Mouse (Mus musculus): ENCODE measurements around the gene P2ry6.

Gene P2ry6

DNA sequence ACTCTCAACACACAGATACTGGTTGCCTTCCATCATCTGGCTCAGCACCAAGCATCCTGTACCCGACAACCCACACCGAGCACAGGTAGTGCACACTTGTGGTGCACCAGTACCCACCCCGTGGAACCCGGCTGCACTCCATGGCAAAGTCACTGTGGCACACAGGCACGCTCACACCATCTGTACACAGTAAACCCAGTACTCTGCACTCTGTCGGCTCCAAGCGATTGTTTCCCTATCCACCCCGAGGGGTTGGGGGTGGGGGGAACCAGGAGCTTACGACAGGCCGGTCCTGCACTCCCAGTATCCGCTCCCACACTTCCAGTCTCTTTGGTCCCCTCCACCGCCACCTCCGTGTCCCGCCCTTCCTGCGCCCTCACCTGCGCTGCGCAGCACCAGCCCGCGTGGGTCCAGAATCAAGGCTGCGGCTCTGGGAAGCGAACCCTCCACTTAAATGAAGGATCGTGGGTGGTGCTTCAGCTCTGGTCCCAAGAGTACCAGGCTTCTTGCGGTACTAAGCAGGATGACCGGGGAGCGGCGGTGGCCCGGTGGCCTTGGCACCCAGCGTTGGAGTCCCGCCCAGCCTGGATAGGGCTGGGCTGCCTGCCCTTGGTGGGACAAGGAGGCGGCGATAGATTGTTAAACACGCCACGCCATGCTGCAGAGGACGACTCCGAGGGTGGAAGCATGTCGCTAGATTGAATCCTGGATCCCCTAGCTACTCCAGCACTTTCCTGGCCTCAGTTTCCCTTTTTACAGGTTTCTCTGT lies at the start of gene P2ry6:
Gene P2ry6 (minus strand): TSS at position 515 of the 769 bp plus-strand sequence.
- no peak for DNase-seq (ENCODE audit: low read depth, low spot score)

DNA sequence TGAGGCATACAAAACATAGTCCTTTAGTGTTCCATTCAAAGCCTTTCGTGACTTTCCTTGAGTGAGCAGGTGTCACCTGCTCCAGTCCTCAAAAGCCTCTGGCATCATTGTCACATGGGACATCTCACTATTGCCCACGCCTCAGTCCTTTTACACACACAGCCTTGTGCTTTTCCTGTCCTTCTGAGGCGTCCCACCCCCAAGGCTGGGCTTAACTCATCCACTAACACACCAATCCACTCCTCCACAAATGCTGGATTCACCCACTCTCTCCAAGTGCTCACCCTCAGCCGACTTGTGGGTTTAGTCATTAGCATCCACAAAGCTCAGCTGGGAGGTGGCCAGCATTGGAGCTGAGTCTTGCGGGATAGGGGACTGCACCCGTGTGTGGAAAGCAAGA lies 43.0 kb upstream of the P2ry6 start:
- DNase-seq (ENCODE audit: low read depth, low spot score): peak; percentile 82

DNA sequence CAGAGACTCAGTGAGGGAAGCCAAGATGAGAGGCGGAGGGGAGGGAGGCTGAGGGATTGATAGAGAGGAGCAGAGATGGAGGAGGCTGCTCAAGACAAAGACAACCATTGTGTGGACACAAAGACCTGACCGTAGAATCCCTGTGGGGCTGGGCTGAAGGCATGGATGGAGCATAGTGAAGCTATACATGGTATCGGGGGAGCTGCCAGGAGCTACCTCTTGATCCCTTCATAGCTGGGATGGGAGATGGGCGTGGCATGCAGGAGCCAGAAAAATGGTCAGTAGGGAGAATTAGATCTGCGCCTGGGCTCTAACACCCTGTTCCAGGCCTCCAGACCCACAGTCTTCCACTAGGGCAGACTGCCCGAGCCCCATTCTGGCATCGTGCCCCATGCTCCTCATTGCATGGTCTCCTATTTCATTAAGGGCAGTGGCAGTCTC lies 42.6 kb upstream of the P2ry6 start:
- DNase-seq (ENCODE audit: low read depth, low spot score): peak; percentile 54

DNA sequence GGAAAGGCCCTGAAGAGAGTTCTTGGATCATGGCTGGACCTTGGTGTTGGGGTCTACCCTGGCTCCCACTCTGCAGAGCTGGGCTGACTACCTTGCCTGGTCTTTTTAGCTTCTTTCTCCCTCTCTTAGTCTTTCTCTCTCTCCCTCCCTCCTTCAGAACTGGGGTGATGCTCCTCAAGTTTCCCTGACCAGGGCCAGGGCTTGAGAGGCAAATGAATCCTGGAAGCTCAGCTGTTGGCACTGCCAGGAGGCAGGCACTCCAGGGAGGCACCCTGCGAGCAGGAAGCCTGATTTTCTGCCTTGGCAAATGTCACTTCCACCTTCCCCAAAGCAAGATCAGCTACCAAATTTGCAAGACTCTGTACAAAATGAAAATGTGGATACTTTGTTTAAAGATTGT lies 40.5 kb upstream of the P2ry6 start:
- DNase-seq (ENCODE audit: low read depth, low spot score): no peak

DNA sequence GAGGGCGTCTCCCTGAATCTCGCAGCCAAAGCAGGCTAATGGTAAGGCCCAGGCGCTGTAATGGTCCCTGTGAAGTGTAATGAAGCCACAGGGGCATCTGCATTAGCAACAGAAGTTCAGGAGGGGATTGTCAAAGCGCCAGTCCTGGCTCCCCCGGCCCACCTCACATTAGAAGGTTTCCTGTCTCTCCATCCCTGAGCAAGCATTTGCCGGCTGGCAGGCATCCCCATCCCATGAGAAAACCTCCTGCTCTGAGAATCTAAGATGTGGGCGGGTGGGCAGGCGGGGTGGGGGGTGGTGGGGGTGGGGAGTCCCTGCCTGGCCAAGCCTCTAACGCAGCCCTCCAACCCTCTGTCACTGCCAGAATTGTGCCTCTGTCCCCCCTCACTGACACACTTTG lies 39.6 kb upstream of the P2ry6 start:
- no peak for DNase-seq (ENCODE audit: low read depth, low spot score)

DNA sequence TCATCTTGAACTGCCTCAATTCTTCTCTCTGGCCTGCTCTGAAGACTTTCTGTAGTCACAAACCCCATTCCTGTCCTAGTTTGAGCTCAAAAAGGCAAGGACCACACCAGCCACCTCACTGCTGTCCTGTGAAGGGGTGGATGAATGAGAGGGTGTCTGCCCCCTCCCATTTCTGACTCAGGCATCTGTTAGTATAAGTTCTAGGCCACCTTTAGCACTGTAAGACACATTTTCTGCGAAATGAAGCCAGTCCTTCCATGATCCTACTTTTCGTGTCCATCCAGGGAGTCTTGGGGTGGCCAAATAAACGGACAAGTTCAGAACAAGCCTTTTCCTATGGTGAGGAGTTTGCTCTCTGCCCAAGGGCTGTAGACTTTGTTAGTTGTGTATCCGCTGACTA lies 38.1 kb upstream of the P2ry6 start, which contains the start of gene P2ry2:
Gene P2ry2 (minus strand): TSS at position 326 of the 400 bp plus-strand sequence.
- DNase-seq (ENCODE audit: low read depth, low spot score): no peak

DNA sequence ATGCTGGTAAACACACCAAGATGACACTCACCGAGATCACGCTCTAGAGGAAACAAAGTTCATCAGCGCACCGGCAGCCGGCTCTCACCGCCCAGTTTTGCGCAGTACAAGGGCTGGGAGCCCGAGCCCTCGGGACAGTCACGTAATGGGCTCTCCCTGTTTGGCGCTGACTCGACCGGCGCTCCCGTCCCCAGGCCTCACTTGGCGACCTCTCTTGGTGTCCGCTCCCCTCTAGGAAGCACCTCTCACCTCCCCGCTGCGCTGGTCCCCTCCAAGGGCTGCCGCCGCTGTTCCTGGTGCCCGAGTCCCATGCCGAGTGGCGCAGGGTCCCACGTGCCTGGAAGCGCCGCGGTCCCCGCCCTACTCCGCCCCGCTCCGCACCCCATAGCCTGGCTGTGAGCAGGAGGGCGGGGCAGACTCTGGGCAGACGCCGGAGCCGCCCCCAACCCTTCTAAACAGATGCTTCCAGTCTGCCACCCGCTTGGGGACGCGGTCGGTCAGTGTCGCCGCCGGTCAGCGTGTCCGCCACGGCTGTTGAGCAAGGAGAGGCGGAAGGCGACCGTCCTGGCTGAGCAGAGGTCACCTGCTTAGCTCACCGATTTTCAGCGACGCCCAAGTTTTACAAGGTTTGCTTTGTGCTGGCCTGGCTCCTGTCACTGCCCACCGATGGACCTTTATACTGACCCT lies 37.4 kb upstream of the P2ry6 start:
- peak; percentile 35 for DNase-seq (ENCODE audit: low read depth, low spot score)

DNA sequence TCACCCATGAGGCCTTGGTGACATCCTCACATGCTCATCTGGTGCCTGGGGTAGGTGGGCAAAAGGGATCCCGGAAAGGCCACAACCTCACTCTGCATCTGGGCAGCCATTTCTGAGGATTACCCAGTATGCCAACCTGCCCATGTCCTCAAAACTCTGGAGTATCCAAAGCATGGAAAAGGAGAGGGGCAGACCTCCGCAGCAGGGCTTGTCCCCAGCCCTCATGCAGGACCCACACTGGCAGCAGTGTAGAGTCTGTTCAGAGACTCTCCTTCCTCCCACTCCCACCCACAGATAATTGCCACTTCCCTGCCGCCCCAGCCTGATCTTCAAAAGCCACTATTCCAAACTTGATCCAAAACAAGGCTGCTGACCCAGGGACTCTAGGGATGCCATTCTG lies 36.3 kb upstream of the P2ry6 start:
- DNase-seq (ENCODE audit: low read depth, low spot score): no peak

DNA sequence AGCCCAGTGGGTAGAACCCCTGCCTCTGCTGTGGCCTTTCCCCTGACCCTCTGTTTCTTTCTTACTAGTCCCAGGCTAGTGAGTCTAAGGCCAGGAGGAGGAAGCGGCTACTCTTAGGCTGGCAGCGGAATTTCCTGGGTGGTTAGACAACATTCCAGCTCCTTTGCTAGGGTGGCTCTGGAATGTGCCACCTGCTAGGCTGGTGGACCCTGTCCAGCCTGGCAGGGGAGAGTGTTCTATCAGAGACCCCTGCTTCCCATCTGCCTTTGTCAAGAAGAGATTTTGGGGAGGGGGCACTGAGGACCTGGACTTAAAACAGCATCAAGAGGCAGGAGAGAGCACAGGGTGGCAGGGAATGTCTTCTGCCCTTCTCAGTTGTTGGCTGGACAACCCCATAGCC lies 31.8 kb upstream of the P2ry6 start:
- DNase-seq (ENCODE audit: low read depth, low spot score): no peak

DNA sequence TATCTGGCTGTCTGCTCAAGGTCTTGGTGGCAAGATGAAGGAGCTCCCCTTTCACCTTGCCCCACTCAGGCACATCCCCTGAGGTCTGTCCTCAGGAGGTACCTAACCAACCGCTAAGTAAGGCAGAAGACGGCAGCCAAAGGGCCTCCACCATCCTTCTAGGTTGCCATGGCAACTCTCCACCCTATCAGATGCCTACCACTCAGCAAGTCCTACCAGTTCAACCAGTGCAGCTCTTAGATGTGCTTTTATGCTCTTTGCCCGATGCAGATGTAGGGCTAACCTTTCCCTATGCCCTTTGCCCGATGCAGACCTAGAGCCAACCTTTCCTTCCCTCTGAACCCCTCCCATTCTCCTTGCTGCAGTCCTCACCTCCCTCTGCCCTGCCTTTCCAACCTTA lies 30.7 kb upstream of the P2ry6 start:
- DNase-seq (ENCODE audit: low read depth, low spot score): peak; percentile 63

DNA sequence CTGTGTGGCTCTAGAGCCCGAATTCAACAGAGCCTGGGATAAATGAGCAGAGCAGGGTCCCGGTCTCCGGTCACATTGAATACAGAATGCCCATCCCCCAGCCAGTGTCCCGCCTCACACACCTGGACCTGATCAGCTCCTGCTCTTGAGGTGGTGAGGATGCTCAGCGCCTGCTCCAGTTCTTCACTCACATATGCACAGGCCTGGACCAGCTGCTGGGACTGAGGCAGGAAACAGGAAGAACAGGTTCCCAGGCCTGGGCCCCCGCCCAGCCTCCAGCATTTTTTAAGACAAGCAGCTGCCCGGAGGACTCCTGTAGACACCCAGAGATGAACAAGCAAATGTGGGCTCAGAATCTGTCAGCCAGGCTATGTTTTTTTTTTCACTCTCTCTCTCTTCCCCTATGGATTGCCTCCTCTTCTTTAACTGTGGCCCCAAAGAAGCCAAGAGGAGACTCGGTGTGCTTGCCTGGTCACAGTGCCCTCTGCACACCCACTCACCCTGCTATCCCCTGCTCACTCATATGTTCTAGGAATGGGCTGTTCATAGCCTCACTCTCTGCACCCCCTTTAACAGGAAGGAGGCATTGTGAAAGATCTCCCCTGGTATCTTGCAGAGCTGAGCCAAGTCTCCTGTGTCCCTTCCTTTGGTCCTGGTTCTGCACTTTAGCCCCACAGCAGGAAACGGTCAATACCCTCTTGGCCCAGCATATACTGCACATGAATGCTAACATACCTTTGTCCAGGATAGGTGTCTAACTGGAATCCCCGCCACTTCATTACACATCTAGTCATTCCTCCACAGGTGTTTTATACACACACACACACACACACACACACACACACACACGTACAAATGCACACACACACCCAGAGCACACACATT lies 29.2 kb upstream of the P2ry6 start:
- no peak for DNase-seq (ENCODE audit: low read depth, low spot score)

DNA sequence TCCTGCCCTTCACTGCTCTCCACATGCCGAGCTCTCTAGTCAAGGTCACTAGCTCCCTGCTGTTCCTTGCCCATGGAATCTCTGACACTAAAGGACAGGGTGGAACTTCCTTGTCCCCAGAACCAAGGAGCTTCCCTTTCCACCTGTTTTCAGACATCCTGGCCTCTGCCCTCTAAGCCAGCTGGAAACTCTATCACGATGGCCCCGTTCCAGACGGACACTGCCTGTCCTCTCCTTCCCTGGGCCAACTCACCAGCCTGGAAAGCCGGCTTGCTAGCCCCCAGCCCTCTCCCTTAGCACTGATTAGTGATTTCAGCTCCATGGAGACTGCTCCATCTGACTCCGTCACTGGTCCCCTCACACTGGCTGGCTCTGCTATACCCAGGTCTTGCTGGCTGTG lies 27.8 kb upstream of the P2ry6 start:
- DNase-seq (ENCODE audit: low read depth, low spot score): no peak

DNA sequence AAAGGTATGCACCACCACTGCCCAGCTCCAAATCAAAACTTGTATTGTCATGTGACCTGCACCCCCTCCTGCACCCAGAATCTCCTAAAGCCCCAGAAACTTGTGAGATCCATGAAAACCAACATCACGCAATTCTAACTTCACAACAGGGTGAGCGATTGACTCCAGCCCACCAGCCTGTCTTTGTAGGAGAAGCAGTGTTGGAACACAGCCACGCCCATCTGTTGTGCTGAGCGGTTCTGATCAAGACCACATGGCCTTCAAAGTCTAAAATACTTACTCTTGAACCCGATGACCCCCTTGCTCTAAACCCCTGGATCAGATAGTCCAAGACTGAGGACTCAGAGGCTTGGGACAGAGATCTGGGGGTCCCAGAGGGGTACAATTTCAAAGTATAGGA lies 25.2 kb upstream of the P2ry6 start:
- DNase-seq (ENCODE audit: low read depth, low spot score): no peak

DNA sequence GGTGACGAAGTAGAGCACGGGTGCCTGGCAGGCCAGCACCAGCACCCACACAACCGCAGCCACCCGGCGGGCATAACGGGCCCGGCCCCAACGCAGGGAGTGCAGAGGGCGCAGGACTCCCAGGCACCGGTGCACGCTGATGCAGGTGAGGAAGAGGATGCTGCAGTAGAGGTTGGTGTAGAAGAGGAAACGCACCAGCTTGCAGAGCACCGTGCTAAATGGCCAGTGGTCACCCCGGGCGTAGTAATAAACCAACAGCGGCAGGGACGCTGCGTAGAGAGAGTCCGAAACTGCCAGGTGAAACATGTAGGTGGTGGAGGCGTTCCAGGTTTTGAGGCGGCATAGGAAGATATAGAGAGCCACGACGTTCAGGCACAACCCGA lies 24.1 kb upstream of the P2ry6 start:
- DNase-seq (ENCODE audit: low read depth, low spot score): no peak

DNA sequence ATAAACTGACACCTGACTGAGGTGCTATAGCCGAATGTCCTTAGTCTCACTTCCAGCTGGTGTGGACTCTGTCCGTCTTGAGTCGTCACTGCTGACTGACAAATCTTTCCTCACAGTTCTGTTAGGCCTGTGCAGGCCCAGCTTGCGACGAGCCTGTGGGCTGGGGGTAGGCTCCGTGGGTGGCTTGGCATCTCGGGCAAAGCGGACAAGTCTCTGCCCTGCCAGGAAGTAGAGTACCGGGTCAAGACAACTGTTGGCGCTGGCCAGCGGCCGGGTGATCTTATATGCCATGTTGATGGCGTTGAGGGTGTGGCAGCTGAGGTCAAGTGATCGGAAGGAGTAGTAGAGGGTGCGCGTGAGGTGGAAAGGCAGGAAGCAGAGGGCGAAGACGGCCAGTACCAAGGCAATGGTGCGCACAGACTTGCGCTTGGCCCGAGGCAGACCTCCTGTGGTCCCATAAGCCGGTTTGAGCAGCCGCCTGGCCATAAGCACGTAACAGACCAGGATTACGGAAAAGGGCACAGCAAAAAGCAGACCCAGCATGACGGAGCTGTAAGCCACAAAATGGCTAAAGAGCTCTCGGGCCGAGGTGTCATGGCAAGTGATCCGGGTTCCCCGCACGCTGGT lies 23.6 kb upstream of the P2ry6 start:
- no peak for DNase-seq (ENCODE audit: low read depth, low spot score)

DNA sequence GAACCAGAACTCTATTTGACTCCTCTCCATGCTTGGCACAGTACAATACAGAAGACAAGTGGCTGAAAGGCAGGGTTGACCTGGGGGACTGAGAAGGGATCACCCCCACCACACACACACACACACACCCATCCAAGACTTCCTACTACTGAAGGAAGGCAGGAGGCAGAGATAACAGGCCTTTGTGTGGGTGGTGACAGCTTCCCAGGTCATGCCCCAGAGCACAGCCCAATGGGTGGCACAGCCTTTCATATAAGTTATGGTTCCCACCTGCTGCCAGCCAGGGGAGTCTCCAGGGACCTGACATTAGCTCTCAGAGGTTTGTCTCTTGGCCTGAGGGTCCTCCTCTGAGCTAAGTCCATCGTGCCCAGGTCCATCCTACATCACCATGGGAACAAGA lies 22.8 kb upstream of the P2ry6 start:
- DNase-seq (ENCODE audit: low read depth, low spot score): no peak

DNA sequence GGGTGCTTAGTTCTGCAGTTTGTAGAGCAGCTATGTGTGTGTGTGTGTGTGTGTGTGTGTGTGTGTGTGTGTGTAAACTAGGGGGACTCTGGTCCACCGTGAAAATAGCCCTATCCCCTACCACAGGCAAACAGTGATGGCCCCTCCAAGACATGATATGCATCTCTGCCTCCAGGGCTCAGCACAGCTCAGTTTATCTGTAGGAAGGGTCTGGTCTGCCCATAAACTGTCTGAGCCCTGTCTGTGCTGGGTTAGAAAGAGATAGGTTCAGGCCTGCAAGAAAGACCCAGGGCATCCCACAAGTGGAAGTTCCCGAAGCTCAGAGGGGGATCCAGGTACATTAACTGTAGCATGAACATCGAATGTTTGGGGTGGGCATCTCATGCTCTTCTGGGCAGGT lies 21.5 kb upstream of the P2ry6 start:
- DNase-seq (ENCODE audit: low read depth, low spot score): no peak

DNA sequence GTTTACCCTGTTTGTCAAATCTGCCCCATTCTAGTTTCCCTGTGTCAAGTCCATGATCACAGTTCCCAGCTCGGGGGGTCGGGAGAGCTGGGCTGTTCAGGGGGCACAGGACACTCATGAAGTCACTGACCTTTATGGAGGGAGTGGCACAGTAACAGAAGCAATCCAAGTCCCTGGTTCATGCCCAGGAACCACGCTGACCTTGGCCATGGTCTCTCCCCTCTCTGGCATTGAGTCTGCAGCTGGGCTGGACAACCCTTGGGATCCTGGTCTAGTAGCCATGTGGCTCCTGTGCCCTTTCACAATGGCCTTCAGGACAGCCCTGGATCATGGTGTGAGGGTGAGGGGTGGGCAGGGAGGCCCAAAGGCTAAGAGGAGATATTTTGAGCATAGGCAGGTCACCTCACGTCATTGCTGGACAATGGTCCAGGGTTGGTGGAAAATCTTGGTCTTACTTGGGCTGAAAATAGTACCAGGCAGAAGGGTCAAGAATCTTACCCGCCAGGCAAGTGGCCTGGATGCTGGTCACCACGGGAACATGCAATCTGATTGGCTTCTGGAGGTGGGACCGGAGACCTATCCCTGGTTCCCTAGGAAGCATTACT lies 20.9 kb upstream of the P2ry6 start:
- no peak for DNase-seq (ENCODE audit: low read depth, low spot score)

DNA sequence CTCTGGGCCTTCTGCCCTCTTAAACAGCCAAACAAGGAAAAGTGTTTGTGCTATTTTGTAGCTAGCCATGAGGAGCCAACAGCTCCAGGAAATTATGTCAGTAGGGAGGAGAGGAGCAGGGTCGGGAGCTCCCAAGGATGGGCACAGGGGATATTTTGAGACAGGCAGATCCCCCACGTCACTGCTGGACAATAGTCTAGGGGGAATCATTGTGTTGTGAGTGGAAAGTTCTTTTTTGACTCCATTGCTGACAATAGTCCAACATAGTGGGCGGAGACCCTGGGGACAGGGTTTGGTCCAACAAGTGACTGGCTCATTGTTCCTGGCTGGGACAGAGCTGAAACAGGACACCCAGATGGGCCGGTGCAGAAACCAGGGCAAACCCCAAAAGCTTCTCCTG lies 18.7 kb upstream of the P2ry6 start:
- no peak for DNase-seq (ENCODE audit: low read depth, low spot score)

DNA sequence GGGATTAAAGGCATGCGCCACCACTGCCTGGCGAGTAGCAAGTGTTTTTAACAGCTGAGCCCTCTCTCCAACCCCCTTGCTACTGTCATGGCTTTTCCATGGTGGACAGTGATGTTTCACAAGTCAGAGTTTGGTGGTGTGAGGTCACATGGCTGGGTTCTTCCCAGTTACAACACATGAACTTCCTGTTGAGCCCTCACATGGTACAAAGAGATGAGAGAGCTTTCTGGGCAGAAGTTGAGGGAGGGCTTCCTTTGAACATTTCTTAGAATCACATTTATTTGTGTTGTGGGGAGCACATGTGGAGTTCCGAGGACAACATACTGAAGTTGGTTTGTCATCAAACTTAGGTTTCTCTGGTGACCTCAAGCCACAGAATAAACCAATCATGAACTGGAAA lies 17.5 kb upstream of the P2ry6 start:
- no peak for DNase-seq (ENCODE audit: low read depth, low spot score)

DNA sequence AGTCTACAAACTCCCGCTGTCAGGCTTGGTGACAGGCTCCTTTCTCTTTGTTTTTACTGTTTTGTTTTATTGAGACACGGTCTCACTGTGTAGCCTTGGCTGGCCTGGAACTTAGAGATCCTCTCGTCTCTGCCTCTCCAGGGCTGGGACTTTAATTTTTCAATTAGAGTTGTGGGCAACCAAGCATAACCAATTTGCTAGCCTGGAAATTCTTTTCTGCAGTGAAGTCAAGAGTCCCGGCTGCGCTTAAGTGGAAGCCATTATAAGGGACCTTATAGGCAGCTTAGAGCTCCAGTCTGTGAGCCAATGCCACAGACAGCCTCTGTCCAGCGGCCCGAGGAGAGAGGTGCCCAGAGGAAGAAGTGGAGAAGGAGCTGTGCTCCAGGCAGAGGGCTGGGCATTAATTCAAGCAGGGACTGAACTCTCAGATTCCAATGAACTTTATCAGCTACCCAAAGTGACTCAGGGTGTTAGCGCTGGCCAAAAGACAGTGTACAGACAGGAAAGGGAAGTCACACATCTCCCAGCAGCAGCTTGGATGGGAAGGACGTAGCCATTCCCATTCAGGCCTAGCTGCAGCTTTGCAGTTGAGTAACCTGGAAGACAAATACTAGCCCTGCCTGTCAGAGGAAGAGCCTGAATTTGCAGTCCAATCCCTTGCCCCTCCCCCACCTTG lies 16.3 kb upstream of the P2ry6 start:
- DNase-seq (ENCODE audit: low read depth, low spot score): no peak

Data from brain, adult 2 months (tissue).